Mouse (Mus musculus) bone marrow macrophage, adult 2 months (primary cell): Measurements from ENCODE around the gene Aqp11.

Experiments used
- CTCF ChIP-seq: IDR thresholded peaks from 2 replicates; pipeline ENCODE4 v1.5.1; 2012; ENCODE audit warnings: low read depth, mild to moderate bottlenecking, low read length, moderate library complexity
- POLR2A ChIP-seq: IDR thresholded peaks from 2 replicates; pipeline ENCODE4 v1.6.1; 2012; ENCODE audit warnings: mild to moderate bottlenecking, low read depth, low read length, borderline replicate concordance

GRCm38 (mm10) chr7:97775380-97775779 lies 37.3 kb upstream of the Aqp11 start:
- TF ChIP-seq CTCF (no peak), POLR2A (no peak)
